Mouse (Mus musculus) bone marrow macrophage, adult 2 months (primary cell): ENCODE results near the gene Pcbp2. TPM values are rescaled to one million over a fixed set of nuclear protein-coding genes. Genes with fewer than 3 reads are reported as not detected.
A peak's percentile ranks its signal among the peaks of the same experiment; 100 is the strongest.

Experiments
- H3K27ac ChIP-seq: 2 replicates; pipeline ENCODE4 v1.5.1; 2012; ENCODE audit warnings: low read depth, low read length; ENCODE audit not compliant: insufficient read depth
- H3K4me1 ChIP-seq: 2 replicates; pipeline ENCODE4 v1.6.1; 2012; ENCODE audit warnings: low read length; ENCODE audit not compliant: control insufficient read depth, insufficient read depth
- H3K4me3 ChIP-seq: 2 replicates; pipeline ENCODE4 v1.5.1; 2012; ENCODE audit warnings: mild to moderate bottlenecking, low read length, moderate library complexity; ENCODE audit not compliant: insufficient read depth
- CTCF ChIP-seq: IDR thresholded peaks from 2 replicates; pipeline ENCODE4 v1.5.1; 2012; ENCODE audit warnings: low read depth, mild to moderate bottlenecking, low read length, moderate library complexity
- POLR2A ChIP-seq: IDR thresholded peaks from 2 replicates; pipeline ENCODE4 v1.6.1; 2012; ENCODE audit warnings: mild to moderate bottlenecking, low read depth, low read length, borderline replicate concordance
- polyA plus RNA-seq: library from polyadenylated mRNA; stranded (reverse); fragments of >200 nt; gene quantifications from 2 replicates; pipeline ENCODE4 v1.2.4, GENCODE M21; 2012; ENCODE audit not compliant: missing spikeins, insufficient read depth, insufficient read length

Pcbp2 gene
- polyA plus RNA-seq, 1 experiment: 763 TPM

DNA sequence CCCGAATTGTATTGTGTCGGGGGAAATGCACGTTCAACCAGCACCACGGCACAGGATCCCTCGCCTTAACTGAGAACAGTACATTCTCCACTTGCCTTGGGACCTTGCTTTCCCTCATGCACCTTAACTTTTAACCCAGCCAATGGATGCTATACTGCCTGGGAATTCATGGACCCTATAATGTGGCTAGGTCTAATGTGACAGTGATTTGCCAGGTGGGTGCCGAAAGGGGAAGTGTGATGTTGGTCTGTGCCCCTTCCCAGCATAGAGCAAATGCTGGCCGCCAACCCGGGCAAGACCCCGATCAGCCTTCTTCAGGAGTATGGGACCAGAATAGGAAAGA, 48.5 kb downstream of the Pcbp2 start:
- TF ChIP-seq CTCF (no peak), POLR2A (no peak)
- Histone ChIP-seq H3K27ac (peak overlapping the region; percentile 71), H3K4me1 (peaks cover 19% of the 10 kb centered on the region), H3K4me3 (peak overlapping the region; percentile 93)

DNA sequence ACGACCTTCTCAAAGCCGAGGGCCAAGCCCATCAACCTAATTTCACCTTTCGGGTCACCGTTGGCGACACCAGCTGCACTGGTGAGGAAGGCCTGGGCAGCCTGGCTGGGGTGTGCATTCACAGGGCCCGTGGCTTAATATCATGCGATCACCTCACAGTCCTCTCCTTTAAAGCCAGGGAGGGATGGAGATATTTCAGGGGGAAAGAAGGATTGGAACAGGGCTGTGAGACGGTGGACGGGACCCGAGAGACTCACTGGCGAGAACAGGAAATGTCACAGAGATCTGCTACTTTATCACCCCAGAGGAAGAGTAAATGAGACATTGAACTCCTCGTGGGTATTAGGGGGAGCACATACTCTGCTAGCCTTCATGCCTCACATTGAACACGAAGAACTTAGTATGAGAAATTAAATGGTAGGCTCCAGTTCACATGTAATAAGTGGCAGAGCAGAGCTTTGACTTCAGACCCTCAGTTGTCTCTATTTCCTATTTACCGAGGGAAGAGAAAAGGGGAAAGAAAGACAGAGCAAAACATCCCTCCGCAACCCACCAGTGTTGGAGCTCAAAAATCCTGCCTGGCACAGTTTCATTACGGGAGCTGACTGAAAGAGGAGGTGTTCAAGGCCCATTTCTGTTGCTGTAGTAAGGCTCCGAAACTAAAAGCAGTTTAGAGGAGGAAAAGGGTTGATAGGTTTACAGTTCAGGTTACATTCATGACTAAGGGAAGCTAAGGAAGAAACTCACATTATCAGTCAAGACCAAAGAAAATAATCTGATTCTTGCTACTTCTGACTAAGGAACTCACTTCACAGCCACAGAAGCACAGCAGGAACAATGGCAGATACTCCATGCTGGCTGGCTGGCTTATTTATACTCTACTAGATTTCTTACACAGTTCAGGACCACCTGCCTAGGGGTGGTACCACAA, 49.1 kb downstream of the Pcbp2 start:
- peak overlapping the region; percentile 93 for H3K4me3 ChIP-seq
- H3K27ac ChIP-seq: peak overlapping the region; percentile 71; the same call in 1 of the 2 replicates
- no peak for TF ChIP-seq CTCF
- peaks cover 19% of the 10 kb centered on the region for H3K4me1 ChIP-seq

DNA sequence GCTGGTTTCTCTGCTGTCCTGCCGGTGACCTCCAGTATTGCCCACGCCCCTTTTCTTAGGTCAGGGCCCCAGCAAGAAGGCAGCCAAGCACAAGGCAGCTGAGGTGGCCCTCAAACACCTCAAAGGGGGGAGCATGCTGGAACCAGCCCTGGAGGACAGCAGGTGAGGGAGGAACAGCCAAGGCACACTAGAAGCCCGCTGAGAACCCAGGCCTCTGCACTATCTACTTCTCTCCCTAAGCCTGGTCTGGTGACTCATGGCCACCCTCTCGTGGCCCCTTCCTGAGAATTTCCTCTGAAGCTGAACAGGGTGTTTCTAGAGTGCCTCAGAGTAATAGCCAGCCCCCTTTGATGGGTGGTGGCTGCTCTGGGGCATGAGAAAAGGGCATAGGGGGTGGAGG, 50.1 kb downstream of the Pcbp2 start:
- no peak overlapping the region for H3K4me3 ChIP-seq
- no peak for TF ChIP-seq CTCF
- no peak for TF ChIP-seq POLR2A
- peaks cover 19% of the 10 kb centered on the region for H3K4me1 ChIP-seq
- H3K27ac ChIP-seq: 0 out of 2 replicates have a peak overlapping the region, but pooled peaks have one; percentile 18

- Histone ChIP-seq H3K4me1 (peaks cover 10% of the 10 kb centered on the region), H3K4me3 (no peak overlapping the region), H3K27ac (no peak overlapping the region)
- TF ChIP-seq POLR2A (no peak), CTCF (no peak)
Observed at GRCm38 (mm10) chr15:102521480-102521879, 51.1 kb downstream of the Pcbp2 start.

DNA sequence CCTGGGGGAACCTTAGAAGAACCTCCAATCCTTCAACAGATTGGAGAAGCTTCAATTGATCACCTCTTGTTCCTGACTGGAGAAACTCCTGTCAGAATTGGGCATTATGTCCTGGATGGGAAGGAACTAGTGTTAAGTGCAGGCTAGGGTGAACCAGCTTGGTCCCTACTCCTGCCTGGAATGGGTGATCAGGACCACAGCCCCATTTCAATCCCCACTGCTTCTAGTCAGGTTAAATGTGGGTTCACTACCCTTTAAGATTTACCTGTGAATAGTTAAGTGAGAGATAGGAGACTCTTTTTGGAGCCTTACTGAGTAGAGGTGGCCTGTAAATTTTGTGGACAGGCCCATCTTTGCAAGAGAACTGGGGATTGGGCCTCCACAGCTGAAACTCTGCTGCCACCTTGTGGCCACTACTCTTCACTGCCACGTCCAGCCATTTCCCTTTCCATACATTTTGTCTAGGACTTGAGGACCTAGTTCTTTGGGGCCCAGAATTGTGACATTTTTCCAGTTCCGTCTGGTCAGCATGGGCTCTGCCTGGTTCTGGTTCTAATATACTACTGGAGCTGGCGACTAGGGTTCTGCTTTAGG, 54.6 kb downstream of the Pcbp2 start, which contains the start of gene Npff:
Gene Npff (minus strand): TSS at position 51 of the 594 bp plus-strand sequence.
- Histone ChIP-seq H3K4me3 (no peak within 1 kb of the TSS), H3K4me1 (peaks cover 10% of the 10 kb centered on the region), H3K27ac (no peak within 1 kb of the TSS)
- no peak for TF ChIP-seq POLR2A
- TF ChIP-seq CTCF: peak; percentile 92

DNA sequence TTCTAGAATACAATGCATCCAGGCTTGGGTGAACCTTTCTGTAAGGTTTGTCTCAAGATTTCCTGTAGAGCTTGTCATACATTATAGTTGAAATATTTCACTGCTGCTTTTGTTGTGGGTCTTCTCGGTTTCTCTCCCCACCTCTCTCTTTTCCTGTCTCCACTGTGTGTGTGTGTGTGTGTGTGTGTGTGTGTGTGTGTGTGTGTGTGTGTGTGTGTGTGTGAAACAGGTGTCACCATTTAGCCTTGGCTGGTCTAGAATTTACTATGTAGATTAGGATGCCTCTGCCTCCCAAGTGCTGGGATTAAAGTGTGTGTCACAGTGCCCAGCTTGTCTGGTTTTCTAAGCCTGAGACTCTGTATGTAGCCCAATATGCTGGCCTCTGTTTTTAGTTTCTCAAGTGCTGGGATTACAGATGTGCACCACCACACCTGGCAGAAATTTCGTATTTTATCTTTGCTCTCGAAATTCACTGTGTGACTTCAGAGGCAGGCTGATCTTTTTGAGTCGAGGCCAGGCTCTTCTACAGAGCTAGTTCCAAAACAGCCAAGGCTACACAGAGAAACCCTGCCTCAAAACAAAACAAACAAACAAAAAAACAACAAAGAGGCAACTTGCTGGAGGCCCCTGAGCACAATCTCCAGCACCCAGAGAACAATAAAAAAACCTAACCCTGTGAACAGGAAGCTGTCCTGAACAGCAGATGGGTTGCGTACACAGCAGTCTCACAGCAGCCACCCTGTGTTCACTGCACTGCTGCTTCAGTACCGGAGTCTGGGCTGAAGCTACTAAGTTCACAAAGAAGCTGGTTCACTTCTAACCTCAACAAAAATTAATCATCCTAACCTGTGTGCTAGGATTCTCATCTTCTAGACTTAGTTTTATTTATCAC, 56.0 kb downstream of the Pcbp2 start:
- Histone ChIP-seq H3K27ac (no peak overlapping the region), H3K4me3 (no peak overlapping the region), H3K4me1 (peaks cover 2% of the 10 kb centered on the region; the same call in 1 of the 2 replicates)
- no peak for TF ChIP-seq CTCF
- TF ChIP-seq POLR2A: no peak

- H3K4me3 ChIP-seq: no peak overlapping the region
- no peak overlapping the region for H3K27ac ChIP-seq
- H3K4me1 ChIP-seq: peaks cover 2% of the 10 kb centered on the region; the same call in 1 of the 2 replicates
- TF ChIP-seq POLR2A: no peak
- no peak for TF ChIP-seq CTCF
Observed at GRCm38 (mm10) chr15:102527936-102528335, 57.6 kb downstream of the Pcbp2 start.

GRCm38 (mm10) chr15:102528396-102528795, 58.1 kb downstream of the Pcbp2 start:
- Histone ChIP-seq H3K27ac (no peak overlapping the region), H3K4me1 (peaks cover 2% of the 10 kb centered on the region; the same call in 1 of the 2 replicates), H3K4me3 (no peak overlapping the region)
- no peak for TF ChIP-seq CTCF
- TF ChIP-seq POLR2A: no peak

GRCm38 (mm10) chr15:102530566-102530965, 60.2 kb downstream of the Pcbp2 start:
- H3K4me3 ChIP-seq: no peak overlapping the region
- H3K27ac ChIP-seq: no peak overlapping the region
- peaks cover 2% of the 10 kb centered on the region; the same call in 1 of the 2 replicates for H3K4me1 ChIP-seq
- TF ChIP-seq CTCF: no peak
- TF ChIP-seq POLR2A: no peak
